15 mouse cellular contexts compared by ENCODE assay signal in genomic region chr1:135472536-135472935, GRCm38 (mm10).
"Had no signal": no experiment of that assay in that cellular context is flagged by ENCODE, and none has a peak within 500 bp of the region (broad histone marks: within the 10 kb centered on the region; RNA-seq: fewer than 3 reads in every experiment).

No protein-coding gene starts in this region.

- H3K4me3 ChIP-seq: midbrain, embryonic 10.5 days; midbrain, embryonic 12.5 days; neural tube, embryonic 12.5 days; stomach, embryonic 15.5 days had no signal

- H3K4me2 ChIP-seq: lung, embryonic 14.5 days; midbrain, embryonic 12.5 days; neural tube, embryonic 12.5 days; stomach, embryonic 15.5 days had no signal

- H3K27me3 ChIP-seq: midbrain, embryonic 12.5 days; neural tube, embryonic 12.5 days; stomach, embryonic 15.5 days had no signal

- H3K9me3 ChIP-seq: midbrain, embryonic 10.5 days; midbrain, embryonic 12.5 days; neural tube, embryonic 12.5 days; stomach, embryonic 15.5 days had no signal

- H3K9ac ChIP-seq: lung, embryonic 14.5 days; midbrain, embryonic 12.5 days; neural tube, embryonic 12.5 days; stomach, embryonic 15.5 days had no signal

- ATAC-seq: midbrain, embryonic 16.5 days had no signal

- DNase-seq: lung, adult 18-20 months; lung, postnatal 10 days; lung, postnatal 4 days; midbrain, embryonic 14.5 days; right cerebral cortex, postnatal 14 days; thymus, adult 2 months; thymus, postnatal 25 days; thymus, postnatal 4 days had no signal

- H3K27ac ChIP-seq: midbrain, embryonic 10.5 days; midbrain, embryonic 12.5 days; neural tube, embryonic 12.5 days; stomach, embryonic 15.5 days; stomach, postnatal 0 days had no signal
